Mouse (Mus musculus) midbrain, embryonic 15.5 days (tissue): ENCODE data around the gene Slc38a4. TPM values are rescaled to one million over a fixed set of nuclear protein-coding genes. Genes with fewer than 3 reads are reported as not detected.
A peak's percentile ranks its signal among the peaks of the same experiment; 100 is the strongest.

Source experiments
- ATAC-seq: fragments of 200-750 bp; cut with Nextera tagmentation; replicated peaks from 2 replicates; pipeline ENCODE4 v1.8.0; 2017; ENCODE audit warnings: moderate TSS enrichment
- H3K27ac ChIP-seq: fragments of 300-500 bp; sonication (generic); 2 replicates; pipeline ENCODE4 v1.5.1; 2015; ENCODE audit warnings: mild to moderate bottlenecking, inconsistent platforms
- H3K27me3 ChIP-seq: fragments of 300-500 bp; sonication (generic); replicated peaks from 2 replicates; pipeline ENCODE4 v1.6.1; 2015; ENCODE audit warnings: inconsistent platforms
- H3K36me3 ChIP-seq: fragments of 300-500 bp; sonication (generic); replicated peaks from 2 replicates; pipeline ENCODE4 v1.6.1; 2015; ENCODE audit warnings: inconsistent platforms
- H3K4me1 ChIP-seq: fragments of 300-500 bp; sonication (generic); 2 replicates; pipeline ENCODE4 v1.6.1; 2015; ENCODE audit warnings: inconsistent platforms
- H3K4me2 ChIP-seq: fragments of 300-500 bp; sonication (generic); 2 replicates; pipeline ENCODE4 v1.6.1; 2015; ENCODE audit warnings: inconsistent platforms, mild to moderate bottlenecking, moderate library complexity
- H3K4me3 ChIP-seq: fragments of 300-500 bp; sonication (generic); 2 replicates; pipeline ENCODE4 v1.5.1; 2015; ENCODE audit warnings: mild to moderate bottlenecking, inconsistent platforms
- H3K9ac ChIP-seq: fragments of 300-500 bp; sonication (generic); 2 replicates; pipeline ENCODE4 v1.6.1; 2015; ENCODE audit warnings: mild to moderate bottlenecking, inconsistent platforms
- H3K9me3 ChIP-seq: fragments of 300-500 bp; sonication (generic); 2 replicates; pipeline ENCODE4 v1.6.1; 2016; ENCODE audit warnings: inconsistent platforms
- WGBS: fragments of 180-500 bp; shearing (Covaris S2); methylation state at CpG from one replicate; pipeline ENCODE4 v1.1.7; 2015; ENCODE audit warnings: mixed read lengths; 5-methylcytosine and 5-hydroxymethylcytosine counted together
- polyA plus RNA-seq: library from polyadenylated mRNA; unstranded; fragments of >200 nt; fragmentation: Nextera tagmentation; extraction: Ambion mirVana; gene quantifications from 2 replicates; pipeline ENCODE4 v1.2.1, GENCODE M21; 2015

Slc38a4 gene
- polyA plus RNA-seq, result 4.1 TPM in 2 replicates

- Histone ChIP-seq H3K4me3 (peak within 1 kb of the TSS; percentile 33), H3K9ac (no peak within 1 kb of the TSS), H3K27ac (no peak within 1 kb of the TSS), H3K9me3 (0 out of 2 replicates have a peak, but pooled peaks cover 10% of the 10 kb centered on the region), H3K27me3 (no peaks in the 10 kb centered on the region), H3K4me1 (peaks cover 14% of the 10 kb centered on the region), H3K36me3 (no peaks in the 10 kb centered on the region), H3K4me2 (peak within 1 kb of the TSS; percentile 53)
- WGBS, result 61% methylated on average over 9 of the region's 9 CpGs
- no peak for ATAC-seq
Observed at GRCm38 (mm10) chr15:97055794-97056193, at the start of gene Slc38a4. TSS of gene Slc38a4 (minus strand) at chr15:97055956.

DNA sequence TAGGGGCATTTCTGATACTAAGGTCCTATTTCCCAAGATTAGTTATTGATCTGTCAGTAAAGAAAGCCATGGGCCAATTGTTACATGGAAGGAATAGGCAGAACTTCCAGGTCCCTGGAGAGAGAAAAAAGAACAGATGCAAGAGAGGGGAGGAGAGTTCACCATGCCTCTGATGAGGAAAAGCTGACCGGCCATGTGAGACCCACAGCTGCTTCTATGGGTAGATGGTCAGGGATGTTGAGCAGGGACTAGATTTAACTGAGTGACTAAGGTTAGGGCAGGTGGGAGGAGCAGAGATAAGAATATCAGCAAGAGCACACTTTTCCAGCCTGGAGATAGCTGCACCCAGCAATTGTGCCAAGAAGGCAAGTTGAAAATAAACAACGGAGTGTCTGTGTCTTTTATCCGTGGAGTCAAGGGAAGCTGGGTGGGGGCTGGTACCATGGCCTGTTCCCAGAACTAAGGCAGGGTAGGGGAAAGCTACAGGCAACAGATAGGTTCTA is 49.2 kb upstream of the Slc38a4 start:
- H3K27me3 ChIP-seq, result no peaks in the 10 kb centered on the region
- no peaks in the 10 kb centered on the region for H3K9me3 ChIP-seq
- H3K36me3 ChIP-seq, result no peaks in the 10 kb centered on the region
- 0 out of 2 replicates have a peak, but pooled peaks cover 2% of the 10 kb centered on the region for H3K4me1 ChIP-seq
- 86% methylated on average over 3 of the region's 3 CpGs for WGBS
- no peak overlapping the region for H3K4me3 ChIP-seq
- H3K9ac ChIP-seq, result no peak overlapping the region
- no peak overlapping the region for H3K4me2 ChIP-seq
- no peak overlapping the region for H3K27ac ChIP-seq
- ATAC-seq, result no peak

DNA sequence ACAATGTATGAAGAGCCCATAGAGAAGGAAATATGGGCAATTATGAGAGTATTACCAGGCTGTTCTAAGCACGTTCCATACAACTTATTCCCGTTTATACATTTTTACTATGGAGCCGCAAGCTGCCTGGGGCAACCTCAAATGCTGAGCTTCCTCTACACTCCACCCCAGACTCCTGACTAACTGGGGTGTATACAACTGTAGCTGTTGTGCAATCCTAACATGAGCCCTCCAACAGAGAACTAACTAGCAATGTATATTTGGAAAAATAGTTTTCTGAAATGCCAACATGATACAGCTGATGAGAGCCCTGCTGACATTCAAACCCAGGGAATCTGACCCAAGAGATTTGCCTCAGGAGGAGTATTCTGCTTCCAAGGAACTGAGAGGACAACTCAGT is 48.3 kb upstream of the Slc38a4 start:
- Histone ChIP-seq H3K9me3 (no peaks in the 10 kb centered on the region), H3K9ac (no peak overlapping the region), H3K27me3 (no peaks in the 10 kb centered on the region), H3K4me1 (0 out of 2 replicates have a peak, but pooled peaks cover 2% of the 10 kb centered on the region), H3K4me2 (no peak overlapping the region), H3K36me3 (no peaks in the 10 kb centered on the region), H3K27ac (no peak overlapping the region), H3K4me3 (no peak overlapping the region)
- ATAC-seq, result no peak
- 93% methylated on average over 3 of the region's 3 CpGs for WGBS

DNA sequence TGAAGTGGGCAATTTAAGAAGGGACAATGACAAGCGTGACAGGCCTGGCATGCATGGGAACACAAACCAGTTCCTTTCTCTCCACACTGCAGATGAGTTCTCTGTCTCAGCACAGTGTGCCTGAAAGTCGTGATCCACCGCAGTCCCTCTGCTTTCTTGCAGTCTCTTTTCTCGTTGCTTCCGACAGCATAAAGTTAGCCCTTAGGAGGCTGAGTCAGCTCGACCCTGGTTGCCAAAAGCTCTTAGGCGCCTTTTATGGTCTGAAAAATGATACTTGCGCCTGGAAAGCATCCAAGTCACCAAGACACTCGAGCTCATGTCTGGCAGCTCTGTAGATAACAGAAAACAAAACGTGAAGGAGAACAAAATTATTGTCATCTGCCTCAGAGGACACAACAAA is 47.1 kb upstream of the Slc38a4 start:
- H3K4me2 ChIP-seq, result no peak overlapping the region
- H3K36me3 ChIP-seq, result no peaks in the 10 kb centered on the region
- ATAC-seq, result no peak
- WGBS, result 79% methylated on average over 10 of the region's 10 CpGs
- no peak overlapping the region for H3K4me3 ChIP-seq
- 0 out of 2 replicates have a peak, but pooled peaks cover under 1% of the 10 kb centered on the region for H3K4me1 ChIP-seq
- no peaks in the 10 kb centered on the region for H3K9me3 ChIP-seq
- H3K27ac ChIP-seq, result no peak overlapping the region
- no peak overlapping the region for H3K9ac ChIP-seq
- H3K27me3 ChIP-seq, result no peaks in the 10 kb centered on the region

DNA sequence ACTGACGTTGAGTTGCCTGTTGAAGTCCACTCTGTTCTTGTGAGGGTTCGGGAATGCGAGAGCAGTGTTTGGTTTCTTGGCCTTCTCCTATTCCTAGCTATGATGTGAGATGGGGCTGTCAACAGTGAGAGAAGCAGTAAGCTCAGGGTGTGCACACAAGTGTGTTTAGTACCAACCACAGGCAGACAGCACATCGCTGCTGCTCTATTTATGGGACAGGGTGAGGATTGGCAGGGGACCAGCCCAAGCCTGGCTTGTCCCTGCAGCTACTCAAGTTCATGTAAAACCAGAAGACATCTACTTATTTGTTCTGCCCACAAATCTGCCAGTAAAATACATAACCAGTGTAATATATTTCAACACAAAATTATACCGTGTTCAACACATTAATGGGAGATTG is 46.4 kb upstream of the Slc38a4 start:
- WGBS, result 96% methylated on average over 5 of the region's 5 CpGs
- Histone ChIP-seq H3K27me3 (no peaks in the 10 kb centered on the region), H3K36me3 (no peaks in the 10 kb centered on the region), H3K4me3 (no peak overlapping the region), H3K9ac (no peak overlapping the region), H3K9me3 (no peaks in the 10 kb centered on the region), H3K4me1 (no peaks in the 10 kb centered on the region), H3K27ac (no peak overlapping the region), H3K4me2 (no peak overlapping the region)
- no peak for ATAC-seq

DNA sequence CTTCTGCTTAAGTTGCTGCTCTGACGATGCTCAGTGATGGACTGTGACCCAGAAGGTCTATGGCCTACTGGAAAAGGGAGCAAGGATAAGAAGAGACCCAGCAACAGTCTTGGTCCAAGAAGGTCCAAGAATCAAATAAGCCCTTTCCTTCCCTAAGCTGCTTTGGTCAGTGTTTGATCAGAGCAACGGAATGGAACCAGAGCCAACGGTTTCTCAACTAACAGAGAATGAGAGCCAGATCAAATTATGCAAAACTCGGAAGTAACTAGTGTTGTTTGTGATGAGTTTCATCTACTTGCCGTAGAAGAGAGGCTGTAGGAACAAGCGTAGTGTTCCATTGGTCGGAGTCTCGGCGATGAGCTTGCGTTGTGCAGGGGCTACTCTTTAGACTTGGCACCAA is 43.3 kb upstream of the Slc38a4 start:
- Histone ChIP-seq H3K4me1 (no peaks in the 10 kb centered on the region), H3K9ac (no peak overlapping the region), H3K9me3 (no peaks in the 10 kb centered on the region), H3K4me3 (no peak overlapping the region), H3K27ac (no peak overlapping the region), H3K4me2 (no peak overlapping the region), H3K27me3 (no peaks in the 10 kb centered on the region), H3K36me3 (no peaks in the 10 kb centered on the region)
- ATAC-seq, result no peak
- 92% methylated on average over 10 of the region's 10 CpGs for WGBS

- H3K27ac ChIP-seq, result no peak overlapping the region
- H3K36me3 ChIP-seq, result no peaks in the 10 kb centered on the region
- H3K4me3 ChIP-seq, result no peak overlapping the region
- ATAC-seq, result no peak
- no peaks in the 10 kb centered on the region for H3K4me1 ChIP-seq
- no peak overlapping the region for H3K9ac ChIP-seq
- H3K9me3 ChIP-seq, result no peaks in the 10 kb centered on the region
- 72% methylated on average over 4 of the region's 4 CpGs for WGBS
- no peak overlapping the region for H3K4me2 ChIP-seq
- no peaks in the 10 kb centered on the region for H3K27me3 ChIP-seq
Observed at GRCm38 (mm10) chr15:97097548-97097947, 41.8 kb upstream of the Slc38a4 start.

DNA sequence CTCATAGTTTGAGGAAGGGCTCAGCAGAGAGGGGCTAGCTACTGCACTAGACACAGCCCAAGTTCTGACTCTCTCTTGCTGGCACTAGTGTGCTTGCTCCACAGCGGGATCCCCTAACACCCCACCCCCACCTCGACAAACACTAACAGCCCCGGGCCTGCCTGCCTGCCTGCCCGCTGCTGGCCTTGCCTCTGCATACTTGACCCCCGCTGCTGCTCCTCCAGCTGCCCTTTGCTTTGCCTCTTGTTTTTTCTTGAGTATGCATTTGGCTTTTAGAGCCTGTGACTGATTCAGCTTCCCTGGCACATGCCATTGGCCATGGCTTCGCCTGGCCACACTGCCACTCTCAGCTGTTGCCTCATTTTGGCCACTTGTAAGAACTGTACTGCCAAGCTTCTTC is 33.8 kb upstream of the Slc38a4 start:
- Histone ChIP-seq H3K4me3 (no peak overlapping the region), H3K9me3 (no peaks in the 10 kb centered on the region), H3K4me2 (no peak overlapping the region), H3K27me3 (no peaks in the 10 kb centered on the region), H3K4me1 (0 out of 2 replicates have a peak, but pooled peaks cover 4% of the 10 kb centered on the region), H3K27ac (no peak overlapping the region), H3K36me3 (no peaks in the 10 kb centered on the region), H3K9ac (no peak overlapping the region)
- ATAC-seq, result no peak
- WGBS, result 13% methylated on average over 6 of the region's 6 CpGs

GRCm38 (mm10) chr15:97085833-97086232 is 30.1 kb upstream of the Slc38a4 start:
- no peak overlapping the region for H3K4me2 ChIP-seq
- H3K4me1 ChIP-seq, result 0 out of 2 replicates have a peak, but pooled peaks cover 4% of the 10 kb centered on the region
- no peak overlapping the region for H3K27ac ChIP-seq
- no peaks in the 10 kb centered on the region for H3K36me3 ChIP-seq
- no peaks in the 10 kb centered on the region for H3K9me3 ChIP-seq
- ATAC-seq, result no peak; the same call in 1 of the 2 replicates
- no peaks in the 10 kb centered on the region for H3K27me3 ChIP-seq
- H3K9ac ChIP-seq, result no peak overlapping the region
- H3K4me3 ChIP-seq, result no peak overlapping the region
- WGBS, result 53% methylated on average over 5 of the region's 5 CpGs

GRCm38 (mm10) chr15:97077665-97078064 is 21.9 kb upstream of the Slc38a4 start:
- ATAC-seq, result no peak

DNA sequence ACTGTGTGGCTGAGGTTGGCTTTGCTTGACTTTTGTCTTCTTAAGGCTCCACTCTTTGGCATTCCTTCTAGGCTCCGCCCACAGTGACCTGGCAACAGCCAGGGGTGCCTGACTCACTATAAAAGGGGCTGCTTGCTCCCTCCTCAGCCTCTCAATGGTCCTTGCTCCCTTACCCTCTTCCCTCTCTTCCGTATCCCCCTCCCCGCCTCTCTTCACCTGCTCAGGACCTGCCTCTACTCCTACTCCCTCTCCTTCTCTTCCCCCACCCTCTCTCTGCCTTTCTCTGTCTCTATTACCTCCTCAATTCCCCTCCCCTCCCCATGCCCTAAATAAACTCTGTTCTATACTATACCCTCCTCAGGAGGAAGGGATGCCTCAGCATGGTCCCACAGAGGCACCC is 20.3 kb upstream of the Slc38a4 start:
- ATAC-seq, result no peak
- Histone ChIP-seq H3K9ac (no peak overlapping the region), H3K4me2 (no peak overlapping the region), H3K4me1 (no peaks in the 10 kb centered on the region), H3K27me3 (no peaks in the 10 kb centered on the region), H3K36me3 (no peaks in the 10 kb centered on the region), H3K27ac (no peak overlapping the region), H3K4me3 (no peak overlapping the region), H3K9me3 (no peaks in the 10 kb centered on the region)
- WGBS, result 58% methylated on average over 3 of the region's 3 CpGs

More at GRCm38 (mm10) chr15:97077665-97078064, 21.9 kb upstream of the Slc38a4 start:
- no peaks in the 10 kb centered on the region for H3K36me3 ChIP-seq
- no peak overlapping the region for H3K4me2 ChIP-seq
- no peaks in the 10 kb centered on the region for H3K9me3 ChIP-seq
- H3K4me1 ChIP-seq, result no peaks in the 10 kb centered on the region
- no peaks in the 10 kb centered on the region for H3K27me3 ChIP-seq
- no peak overlapping the region for H3K9ac ChIP-seq
- whole genome bisulfite sequencing, result 82% methylated on average over 6 of the region's 6 CpGs
- no peak overlapping the region for H3K4me3 ChIP-seq
- no peak overlapping the region for H3K27ac ChIP-seq

- Histone ChIP-seq H3K4me2 (no peak overlapping the region), H3K9me3 (no peaks in the 10 kb centered on the region), H3K27ac (no peak overlapping the region), H3K4me1 (no peaks in the 10 kb centered on the region), H3K27me3 (no peaks in the 10 kb centered on the region), H3K36me3 (no peaks in the 10 kb centered on the region), H3K9ac (no peak overlapping the region), H3K4me3 (no peak overlapping the region)
- WGBS, result 72% methylated on average over 4 of the region's 4 CpGs
- ATAC-seq, result no peak
Observed at GRCm38 (mm10) chr15:97075240-97075639, 19.5 kb upstream of the Slc38a4 start.
